Mouse (Mus musculus) embryo, embryonic 11 days (tissue): Measurements from ENCODE around the gene Ddx19b.
"Not testable (repeated sequence)": the region's sequence is repeated elsewhere in the genome, so short reads cannot be mapped to it uniquely, and the experiment has no call there.

Source experiments
- DNase-seq: peaks from one replicate; pipeline ENCODE4 v3.0.0-alpha.2; 2015

Ddx19b gene

GRCm38 (mm10) chr8:111031572-111031971 is at the start of gene Ddx19b:
TSS of gene Ddx19b (minus strand) at chr8:111031751.
- no peak for DNase-seq

DNA sequence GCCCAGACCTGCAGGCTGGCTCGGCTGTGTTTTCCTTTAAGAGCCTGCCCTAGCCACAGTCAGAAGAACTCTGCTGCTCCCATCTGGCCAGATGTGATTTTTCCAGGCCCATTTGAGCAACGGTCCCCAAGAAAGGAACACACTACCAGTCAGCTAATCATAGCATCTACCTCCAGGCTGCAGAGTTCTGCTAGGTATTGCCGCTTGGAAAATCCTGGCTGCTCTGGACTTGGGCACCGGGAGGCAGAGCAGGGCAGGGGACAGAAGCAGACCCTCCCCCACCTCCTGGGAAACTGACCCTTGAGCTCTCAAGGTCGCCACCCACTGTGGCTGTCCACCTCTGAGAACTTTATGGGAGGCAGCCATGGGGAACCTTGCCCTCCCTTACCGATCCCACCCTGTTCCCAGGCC is 48.3 kb upstream of the Ddx19b start:
- peak; percentile 52 for DNase-seq

- no peak for DNase-seq
Measured at GRCm38 (mm10) chr8:111079461-111079860, 47.9 kb upstream of the Ddx19b start.

GRCm38 (mm10) chr8:111075926-111076325 is 44.4 kb upstream of the Ddx19b start:
- no peak for DNase-seq

GRCm38 (mm10) chr8:111068660-111069059 is 37.1 kb upstream of the Ddx19b start:
- not testable (repeated sequence) for DNase-seq

- peak; percentile 47 for DNase-seq
Measured at GRCm38 (mm10) chr8:111067439-111067838, 35.9 kb upstream of the Ddx19b start.

- no peak for DNase-seq
Measured at GRCm38 (mm10) chr8:111066308-111066707, 34.8 kb upstream of the Ddx19b start.

- DNase-seq, result peak; percentile 20
Measured at GRCm38 (mm10) chr8:111062893-111063292, 31.3 kb upstream of the Ddx19b start.

- peak; percentile 89 for DNase-seq
Measured at GRCm38 (mm10) chr8:111062072-111062757, 30.7 kb upstream of the Ddx19b start.

DNA sequence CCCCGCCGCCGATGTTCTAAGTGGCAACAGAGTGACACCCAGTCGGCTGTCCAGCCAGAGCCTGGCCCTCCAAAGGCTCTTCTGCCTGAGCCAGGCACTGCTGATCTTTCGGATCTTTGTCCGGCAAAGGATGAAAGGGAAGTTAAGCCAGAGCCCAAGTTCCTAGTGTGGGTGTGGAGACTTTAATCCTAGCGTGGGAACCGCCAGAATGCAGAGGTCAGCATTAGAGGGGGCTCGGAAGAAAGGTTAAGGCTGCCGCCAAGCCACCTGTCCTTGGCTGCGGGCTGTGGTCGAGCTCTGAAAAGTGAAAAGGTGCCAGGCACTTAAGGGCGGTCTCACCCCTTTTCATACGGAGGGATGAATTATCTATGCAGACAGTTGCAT is 30.1 kb upstream of the Ddx19b start:
- DNase-seq, result peak; percentile 50

GRCm38 (mm10) chr8:111058946-111059572 is 27.5 kb upstream of the Ddx19b start:
- DNase-seq, result no peak

GRCm38 (mm10) chr8:111056691-111057293 is 25.2 kb upstream of the Ddx19b start:
- no peak for DNase-seq

GRCm38 (mm10) chr8:111056158-111056663 is 24.7 kb upstream of the Ddx19b start, which contains the start of gene Exosc6:
TSS of gene Exosc6 (plus strand) at chr8:111056339.
- DNase-seq, result peak; percentile 97

DNA sequence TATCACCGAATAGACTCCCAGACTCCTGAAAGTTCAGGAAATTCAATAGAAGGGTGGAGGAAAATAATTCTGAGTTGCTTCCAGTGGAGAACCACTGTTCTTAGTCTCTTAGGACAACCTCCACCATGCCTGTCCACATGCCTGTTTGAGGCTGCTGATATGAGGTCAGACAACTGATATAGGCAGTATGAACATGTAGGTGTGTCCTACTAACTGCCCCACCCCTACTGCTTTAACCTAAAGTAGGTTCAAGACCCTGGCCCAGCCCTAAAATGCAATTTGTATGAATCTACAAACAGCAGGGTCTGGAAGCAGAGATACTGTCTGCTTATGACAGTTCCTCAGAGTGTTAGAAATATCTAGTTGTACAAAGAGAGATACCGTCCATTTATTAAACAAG is 24.1 kb upstream of the Ddx19b start:
- no peak for DNase-seq

- no peak for DNase-seq
Measured at GRCm38 (mm10) chr8:111055031-111055634, 23.6 kb upstream of the Ddx19b start.

DNA sequence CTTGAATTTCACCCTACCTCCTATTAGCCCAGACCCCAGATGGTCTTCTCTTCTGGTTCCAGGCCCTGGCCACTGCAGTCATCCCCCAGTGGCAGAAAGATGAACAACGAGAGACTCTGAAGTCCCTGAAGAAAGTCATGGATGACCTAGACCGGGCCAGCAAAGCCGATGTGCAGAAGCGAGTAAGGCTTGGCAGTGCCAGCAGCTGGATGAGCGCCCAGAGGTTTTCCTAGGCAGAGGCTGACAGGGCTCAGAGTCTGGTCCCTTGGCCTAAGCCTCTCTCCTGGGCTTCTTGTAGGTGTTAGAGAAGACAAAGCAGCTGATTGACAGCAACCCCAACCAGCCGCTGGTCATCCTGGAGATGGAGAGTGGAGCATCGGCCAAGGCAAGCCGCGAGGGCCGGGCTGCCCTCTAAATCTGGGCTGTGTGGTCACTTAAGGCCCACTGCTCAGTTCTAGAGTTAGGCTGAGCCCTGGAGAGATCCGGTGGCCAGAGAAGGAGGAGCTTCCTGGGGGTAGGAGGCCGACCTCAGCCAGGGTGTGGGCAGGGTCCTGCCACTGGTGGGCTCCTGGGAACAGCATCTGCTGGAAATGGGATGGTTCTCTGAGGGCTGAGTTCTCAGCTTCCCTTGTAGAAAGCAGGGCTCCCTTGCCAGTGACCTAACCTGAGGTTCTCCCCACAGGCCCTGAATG is 22.4 kb upstream of the Ddx19b start:
- no peak for DNase-seq

DNA sequence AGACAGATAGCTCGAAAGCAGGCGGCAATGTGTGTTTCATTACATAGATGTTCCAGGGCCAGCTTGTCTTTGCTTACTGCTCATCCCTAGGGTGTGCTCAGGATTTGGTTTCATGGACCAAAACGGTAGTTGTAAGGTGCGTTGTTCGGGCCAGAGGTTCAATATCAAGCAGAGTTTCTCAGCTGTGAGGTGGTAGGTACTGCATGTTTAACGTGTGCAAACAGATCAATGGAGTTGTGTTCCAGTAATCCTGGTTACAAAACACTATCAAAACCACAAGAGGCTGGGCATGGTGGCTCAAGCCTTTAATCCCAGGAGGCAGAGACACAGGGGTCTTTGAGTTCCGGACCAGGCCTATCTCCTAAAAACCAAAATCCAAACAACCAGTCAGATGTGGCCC is 17.6 kb upstream of the Ddx19b start:
- DNase-seq, result no peak

DNA sequence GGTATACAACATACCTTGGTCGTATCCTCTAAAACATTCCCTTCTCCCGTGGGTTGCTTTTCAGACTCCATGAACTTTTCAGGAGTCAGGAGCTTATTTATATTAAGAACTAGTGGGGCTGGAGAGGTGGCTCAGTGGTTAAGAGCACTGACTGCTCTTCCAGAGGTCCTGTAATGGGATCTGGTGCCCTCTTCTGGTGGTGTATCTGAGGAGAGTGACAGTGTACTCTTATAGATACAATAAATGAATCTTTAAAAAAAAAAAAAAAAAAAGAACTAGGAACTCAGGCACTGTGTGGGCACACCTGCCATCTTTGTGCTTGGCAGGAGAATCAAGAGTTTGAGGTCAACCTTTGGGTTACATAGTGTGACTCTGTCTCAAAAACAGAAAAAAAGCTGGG is 17.1 kb upstream of the Ddx19b start:
- DNase-seq, result no peak

- DNase-seq, result no peak
Measured at GRCm38 (mm10) chr8:111044003-111044734, 12.6 kb upstream of the Ddx19b start.

- DNase-seq, result no peak
Measured at GRCm38 (mm10) chr8:111042546-111042945, 11.0 kb upstream of the Ddx19b start.

DNA sequence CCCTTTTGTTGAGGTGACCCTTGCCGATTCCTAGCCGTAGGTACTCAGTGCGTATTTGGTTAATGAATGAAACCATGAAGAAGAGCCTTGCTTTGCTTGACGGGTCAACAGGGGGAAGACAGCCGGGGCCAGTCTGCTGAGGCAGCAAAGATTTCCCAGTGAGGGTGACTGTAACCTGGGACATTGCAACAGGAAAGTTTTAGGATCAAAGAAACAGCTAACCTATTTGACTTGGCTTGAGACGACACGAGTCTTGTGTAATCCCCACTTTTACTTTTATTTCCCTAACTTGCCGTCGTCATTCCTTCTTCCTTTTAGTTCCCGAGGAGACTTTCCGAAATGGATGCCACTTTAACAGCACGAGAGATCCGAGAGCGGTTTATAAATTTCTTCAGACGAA is 5.0 kb upstream of the Ddx19b start:
- no peak for DNase-seq

DNA sequence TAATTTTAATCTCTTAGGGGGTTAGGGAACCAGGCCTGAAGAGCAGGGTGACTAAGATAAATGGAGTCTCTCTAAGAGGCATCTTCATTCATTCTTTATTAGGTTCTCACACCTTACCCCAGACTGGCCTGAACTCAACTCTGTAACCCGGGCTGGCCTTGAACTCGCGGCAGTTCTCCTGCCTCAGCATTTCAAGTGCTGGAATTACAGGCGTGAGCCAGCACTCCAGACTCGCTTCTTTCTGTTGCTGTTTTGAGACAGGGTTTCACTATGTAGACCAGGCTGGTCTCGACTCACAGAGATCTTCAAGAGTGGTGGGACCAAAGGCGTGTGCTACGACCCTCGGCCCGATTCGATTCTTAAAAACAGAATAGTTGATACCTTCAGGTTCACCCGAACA is 2.7 kb upstream of the Ddx19b start:
- DNase-seq, result peak; percentile 52
